Mouse (Mus musculus): ENCODE data around the gene Mmp9. TPM values are rescaled to one million over a fixed set of nuclear protein-coding genes. Genes with fewer than 3 reads are reported as not detected.

Mmp9 gene
- total and polyA plus RNA-seq, 3 experiments: 1.4 to 2.1 (median 1.6) TPM

DNA sequence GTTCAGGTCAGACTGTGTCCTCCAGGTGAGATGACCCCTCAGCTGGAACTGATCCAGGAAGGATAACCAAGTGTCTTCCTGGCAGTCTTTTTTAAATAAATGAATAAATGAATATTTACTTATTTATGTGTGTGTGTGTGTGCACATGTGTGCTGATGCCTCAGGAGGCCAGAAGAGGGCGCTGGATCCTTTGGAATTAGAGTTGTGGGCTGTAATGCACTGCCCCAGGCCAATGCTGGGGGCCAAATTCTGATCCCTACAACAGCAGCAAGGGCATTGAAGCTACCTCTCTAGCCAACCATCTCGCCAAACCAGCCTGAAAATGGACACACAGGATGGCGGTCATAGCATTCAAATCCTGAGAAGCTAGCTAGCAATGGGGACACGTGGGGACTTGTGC is 15.1 kb downstream of the Mmp9 start:
- no peak for DNase-seq

DNA sequence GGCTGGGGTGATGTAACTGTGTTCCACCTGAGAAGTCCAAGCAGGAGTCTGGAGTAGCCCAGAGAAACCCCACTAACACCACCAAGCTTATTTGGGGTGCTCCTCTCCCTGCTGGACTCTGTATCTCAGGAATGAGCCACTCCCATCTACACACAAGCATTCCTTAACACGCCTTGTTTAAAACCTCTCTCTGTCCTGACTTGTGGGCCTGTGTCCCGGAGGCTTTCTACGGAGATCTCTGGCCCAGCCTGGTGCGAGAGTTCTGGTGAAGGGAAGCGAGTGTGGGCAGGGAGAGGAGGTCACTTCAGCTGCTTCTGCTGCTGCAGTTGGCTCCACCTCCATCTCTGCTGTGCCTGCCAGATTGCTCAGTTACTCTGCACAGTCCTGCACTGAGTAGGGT is 15.6 kb downstream of the Mmp9 start:
- DNase-seq: no peak

DNA sequence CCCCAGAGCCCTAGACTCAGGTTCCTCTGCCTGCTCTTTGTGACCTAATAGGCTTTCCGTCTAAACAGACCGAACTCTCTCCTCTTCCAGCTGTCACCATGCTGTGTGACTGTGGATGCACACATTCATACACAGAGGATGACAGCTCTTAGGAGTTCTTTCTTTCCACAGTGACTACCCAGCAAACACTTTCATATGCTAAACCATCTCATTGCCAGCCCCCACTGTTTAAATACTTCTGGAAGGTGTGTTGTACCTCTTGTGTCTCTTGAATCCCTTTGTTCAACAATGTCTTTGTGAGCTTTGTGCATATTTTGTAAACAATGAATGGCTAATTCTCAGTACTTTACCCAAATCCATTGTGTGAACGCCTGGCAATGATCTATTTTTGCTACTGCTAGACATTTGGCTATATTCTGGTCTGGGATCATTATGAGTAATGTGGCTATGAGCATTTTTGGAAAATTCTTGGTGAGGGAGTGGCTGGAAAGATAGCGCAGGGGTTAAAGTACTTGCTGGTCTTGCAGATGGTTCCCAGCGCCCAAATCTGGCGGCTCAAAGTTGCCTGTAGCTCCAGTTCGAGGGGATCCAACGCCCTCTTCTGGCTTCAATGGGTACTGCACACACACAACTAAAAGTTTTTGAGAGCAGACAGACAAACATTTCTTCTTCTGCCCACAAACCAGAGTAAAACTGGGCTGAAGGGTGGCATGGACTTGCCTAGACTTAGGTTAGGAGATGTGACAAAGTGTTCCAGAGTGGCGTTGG is 17.2 kb downstream of the Mmp9 start:
- DNase-seq: no peak

DNA sequence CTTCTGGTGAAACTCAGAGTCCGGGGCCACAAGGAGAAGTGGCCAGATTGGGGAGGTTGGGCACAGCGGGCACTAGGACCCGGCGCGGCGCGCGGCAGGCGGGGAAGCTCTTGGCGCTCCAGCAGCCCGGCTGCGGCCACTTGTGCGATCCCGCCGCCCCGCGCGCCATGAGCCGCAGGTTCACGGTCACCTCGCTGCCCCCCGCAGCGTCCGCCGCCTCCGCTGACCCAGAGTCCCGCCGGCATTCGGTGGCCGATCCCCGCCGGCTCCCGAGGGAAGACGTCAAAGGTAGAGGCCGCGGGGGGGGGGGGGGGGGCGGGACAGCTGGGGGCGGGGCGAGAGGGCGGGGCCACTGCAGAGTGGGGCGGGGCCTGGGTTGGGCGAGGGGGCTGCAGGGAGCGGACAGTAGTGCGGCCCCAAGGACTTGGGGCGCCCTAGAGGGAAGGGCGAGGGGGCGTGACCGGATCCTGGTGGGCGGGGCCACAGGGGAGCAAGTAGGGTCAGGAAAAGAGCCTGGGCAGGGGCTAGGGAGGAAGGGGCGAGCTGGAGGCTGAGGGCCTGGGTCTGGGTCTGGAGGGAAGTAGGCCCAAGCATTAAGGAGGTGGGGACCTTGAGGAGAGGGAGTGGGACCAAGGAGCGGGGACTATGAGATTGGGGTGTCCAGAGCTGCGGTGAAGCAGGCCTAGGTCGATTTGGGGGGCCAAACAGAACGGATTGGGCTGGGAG is 20.3 kb downstream of the Mmp9 start, which contains the start of gene Slc12a5:
TSS of gene Slc12a5 (plus strand) at position 87 of the 726 bp plus-strand sequence.
- peak; percentile 82 for DNase-seq

DNA sequence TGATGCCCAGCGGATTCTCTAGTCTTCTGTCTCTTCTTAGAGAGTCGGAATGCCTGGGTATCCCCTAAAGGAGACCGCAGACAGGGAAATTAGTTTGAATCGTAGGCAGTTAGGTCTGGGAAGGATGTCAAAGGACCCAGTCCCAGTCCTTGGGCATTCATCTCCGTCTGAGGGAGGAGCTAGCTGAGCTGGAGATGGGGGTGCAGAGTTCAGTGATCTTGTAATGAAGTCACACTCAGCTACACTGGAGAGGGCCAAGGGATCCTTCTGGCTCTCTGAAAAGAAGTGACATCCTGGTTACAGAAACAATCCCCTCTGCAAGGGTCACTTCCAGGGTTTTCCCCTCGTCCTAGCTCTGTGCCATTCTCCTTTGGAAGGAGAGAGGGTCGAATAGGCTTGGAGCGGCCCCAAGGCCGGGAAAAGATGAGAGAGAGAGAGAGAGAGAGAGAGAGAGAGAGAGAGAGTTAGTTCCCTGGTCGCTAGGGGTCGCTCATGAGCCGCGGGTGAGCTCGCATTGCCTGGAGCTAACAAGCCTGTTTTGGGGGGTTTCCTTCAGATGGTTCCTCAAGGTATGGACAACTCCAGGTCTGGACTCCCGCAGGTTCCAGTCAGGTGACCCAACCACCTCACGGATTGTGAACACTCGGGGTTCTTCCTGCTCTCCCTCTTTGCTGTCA is 21.1 kb downstream of the Mmp9 start:
- peak; percentile 81 for DNase-seq

DNA sequence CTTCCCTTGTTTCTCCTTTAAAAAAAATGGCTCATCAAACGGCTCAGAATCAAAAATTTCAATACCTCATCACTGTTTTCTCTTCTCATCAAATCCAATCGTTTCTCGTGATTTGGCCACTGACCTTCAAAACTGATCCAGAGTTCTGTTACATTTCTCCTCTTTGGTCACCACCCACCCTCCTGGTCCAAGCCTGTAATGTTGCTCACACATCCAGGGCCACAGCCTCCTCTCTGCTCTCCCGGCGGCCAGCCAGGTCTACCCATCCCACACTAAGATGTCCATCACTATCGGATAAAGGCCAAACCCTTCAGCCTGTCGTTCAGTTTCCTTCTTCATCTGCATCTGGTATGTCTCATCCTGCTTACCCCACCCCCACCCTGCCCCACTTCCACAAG is 21.6 kb downstream of the Mmp9 start:
- no peak for DNase-seq

DNA sequence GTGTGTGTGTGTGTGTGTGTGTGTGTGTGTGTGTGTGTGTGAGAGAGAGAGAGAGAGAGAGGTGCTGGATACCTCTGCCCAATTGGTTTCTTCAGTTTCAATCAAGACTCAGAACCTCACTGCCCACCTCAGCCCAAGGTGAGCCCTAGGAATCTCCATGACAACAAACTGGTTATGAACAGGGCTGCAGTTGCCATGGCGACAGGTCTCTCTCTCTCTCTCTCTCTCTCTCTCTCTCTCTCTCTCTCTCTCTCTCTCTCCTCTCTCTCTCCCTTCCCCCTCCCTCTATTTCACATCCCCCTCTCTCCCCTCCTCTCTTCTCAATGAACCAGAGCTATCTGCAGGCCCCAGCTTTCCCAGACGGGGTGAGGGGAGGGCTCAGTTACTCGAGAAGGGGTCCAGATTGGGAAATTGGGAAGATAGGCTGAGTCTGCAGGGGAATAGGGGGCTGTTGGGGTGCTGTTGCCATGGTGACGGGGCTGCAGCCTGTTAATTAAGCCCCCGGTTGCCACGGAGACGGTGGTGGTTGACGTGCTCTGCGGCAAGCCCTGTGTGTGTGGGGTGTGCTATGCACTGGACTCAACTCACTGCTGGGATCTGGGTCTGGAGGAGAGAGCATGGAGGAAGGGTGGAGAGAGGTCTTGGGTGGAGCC is 23.8 kb downstream of the Mmp9 start:
- DNase-seq: no peak

DNA sequence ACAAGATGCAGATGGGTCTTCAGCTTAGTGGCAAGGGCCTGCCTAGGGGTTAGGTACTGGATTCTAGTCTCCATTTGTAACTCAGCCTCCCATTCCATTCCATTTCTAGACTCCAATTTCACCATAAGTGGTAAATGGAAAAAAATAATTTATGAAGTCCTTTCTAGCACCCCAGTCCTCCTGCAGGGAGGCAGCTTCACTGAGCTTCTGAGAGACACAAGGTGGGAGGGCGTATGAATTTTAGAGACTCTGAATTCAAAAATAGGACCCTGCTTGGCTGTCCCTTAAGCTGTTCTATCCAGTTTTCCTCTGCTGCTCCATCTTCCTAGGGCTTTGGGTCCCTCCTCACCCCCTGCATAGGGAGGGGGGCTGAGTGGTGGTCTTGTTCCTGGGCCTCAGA is 24.4 kb downstream of the Mmp9 start:
- DNase-seq: no peak

DNA sequence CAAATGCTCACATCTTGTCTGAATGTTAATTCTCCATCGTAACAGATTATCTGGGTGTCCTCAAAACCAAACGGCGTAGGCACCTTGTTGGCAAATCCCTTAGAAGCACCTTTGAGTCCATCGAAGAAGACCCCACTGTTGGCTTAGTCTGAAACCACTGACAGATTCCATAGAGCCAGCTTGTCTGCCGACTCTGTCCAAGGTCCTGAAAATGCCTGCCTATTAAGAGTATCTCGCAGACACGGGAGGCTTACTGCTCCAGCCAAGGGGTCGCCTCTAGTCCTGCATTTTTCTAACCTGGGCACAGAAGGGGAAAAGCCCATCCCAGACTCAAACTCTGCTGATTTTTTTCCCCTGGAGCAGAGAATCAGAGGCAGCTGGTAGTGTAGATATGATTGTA is 25.8 kb downstream of the Mmp9 start:
- DNase-seq: no peak

DNA sequence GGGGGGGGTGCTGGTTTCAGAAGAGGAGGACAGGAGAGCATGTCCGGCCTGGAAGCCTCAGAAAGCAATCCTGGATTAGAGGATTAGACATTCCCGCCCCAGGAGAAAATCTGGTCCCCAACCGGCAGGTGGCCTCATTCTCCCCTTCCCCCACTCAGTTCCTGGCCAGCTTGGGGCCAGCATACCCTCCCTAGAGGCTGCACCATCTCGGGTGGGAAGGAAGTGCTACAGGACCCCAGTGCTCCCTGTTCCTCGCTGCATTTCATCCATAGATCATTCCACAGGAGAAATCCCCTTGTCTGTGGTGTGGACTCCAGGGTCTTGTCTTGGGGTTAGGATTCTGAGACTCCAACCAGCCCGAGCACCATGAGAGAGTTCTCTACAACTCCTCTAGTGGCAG is 26.6 kb downstream of the Mmp9 start:
- no peak for DNase-seq

DNA sequence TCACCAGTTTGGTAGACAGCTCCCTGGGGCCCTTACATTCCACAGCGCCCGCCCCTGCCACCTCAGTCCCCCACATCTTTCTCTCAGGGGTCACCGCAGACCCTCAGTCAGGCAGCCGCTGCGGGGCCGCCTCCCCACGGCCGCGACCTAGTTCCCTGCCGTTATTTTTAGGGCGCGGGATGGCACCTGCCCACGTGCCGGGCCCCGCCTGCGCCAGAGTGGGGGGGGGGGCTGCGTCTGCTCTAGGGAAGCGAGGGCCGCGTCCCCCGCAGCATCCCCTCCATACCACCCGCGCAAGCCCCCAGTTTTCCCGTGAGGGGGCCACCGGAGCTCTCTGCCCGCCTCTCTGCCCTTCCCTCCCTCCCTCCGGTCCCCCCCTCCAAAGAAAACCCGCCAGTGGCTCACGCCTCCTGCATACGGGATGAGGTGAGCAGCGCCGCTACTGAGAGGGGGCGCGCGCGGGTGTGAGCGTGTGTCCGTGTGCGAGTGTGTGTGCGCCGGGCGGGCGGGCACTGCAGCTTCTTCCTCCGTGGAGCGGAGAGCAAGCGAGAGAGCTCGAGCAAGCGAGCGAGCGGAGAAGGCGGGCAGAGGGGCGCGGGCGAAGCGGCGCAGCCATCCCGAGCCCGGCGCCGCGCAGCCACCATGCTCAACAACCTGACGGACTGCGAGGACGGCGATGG is 27.3 kb downstream of the Mmp9 start:
- DNase-seq: no peak

DNA sequence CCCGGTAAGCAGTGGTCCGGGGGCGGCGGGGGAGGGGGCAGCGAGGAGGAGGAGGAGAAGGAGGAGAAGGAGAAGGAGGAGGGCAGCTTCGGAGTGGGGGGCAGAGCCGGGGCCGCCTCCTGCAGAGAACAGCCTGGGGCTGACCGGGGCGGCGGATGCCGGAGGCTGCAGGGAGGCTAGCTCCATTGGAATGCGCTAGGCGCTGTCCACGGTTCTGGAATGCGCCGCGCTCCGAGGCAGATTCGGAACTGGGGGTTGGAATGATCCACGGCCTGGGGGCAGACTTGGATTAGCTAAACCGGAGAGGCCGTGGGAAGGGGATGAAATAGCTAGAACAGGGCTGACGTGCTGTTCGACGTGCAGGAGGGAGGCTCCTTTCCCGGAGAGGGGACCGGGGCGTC is 27.9 kb downstream of the Mmp9 start:
- peak; percentile 79 for DNase-seq

DNA sequence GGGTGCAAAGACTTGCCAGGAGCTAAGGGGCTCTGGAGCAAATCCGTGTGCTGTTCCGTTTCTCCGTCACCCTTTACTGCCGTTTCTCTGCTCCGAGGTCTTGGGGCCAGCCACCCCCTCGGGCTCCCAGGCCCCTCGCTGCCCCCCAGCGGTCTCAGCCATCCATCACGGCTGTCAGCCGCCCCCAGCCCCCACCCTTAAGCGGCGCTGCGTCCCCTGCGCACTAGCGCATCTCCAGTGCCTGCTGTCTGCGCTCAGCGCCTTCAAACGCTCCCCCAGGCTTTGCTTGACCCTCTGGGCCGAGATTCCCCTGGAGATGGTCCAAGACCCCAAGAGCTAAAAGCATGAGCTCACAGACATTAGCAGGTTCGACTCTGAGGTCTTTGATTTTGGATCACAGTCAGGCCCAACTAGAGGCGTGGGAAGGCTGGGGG is 28.8 kb downstream of the Mmp9 start:
- DNase-seq: no peak

DNA sequence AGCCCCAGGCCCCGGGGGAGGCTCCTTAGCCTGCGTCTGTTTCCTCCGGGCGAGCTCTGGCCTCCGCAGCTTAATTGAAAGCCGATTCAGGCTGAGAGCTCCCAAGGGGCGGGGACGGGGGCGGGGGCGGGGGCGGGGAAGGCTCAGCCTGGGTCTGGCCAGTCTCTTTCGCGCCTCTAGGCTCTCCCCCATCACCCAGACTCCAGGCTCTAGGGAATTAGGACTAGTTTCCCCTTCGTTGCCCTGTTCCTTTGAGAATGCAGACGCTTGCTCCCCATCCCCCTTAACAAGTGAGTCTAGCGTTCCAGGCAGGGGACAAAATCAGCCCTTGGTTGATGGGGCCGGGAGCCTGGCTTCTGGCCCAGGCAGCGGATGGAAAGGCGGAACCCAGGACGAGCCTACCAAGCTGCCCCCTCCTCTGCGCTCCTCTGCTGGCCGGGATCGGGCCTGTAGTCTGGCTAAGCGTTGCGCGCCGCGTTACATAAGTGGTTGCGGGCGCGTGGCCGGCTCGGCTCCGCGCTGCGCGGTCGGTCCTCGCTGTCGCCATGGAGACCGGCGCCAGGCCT is 30.1 kb downstream of the Mmp9 start:
- DNase-seq: no peak

DNA sequence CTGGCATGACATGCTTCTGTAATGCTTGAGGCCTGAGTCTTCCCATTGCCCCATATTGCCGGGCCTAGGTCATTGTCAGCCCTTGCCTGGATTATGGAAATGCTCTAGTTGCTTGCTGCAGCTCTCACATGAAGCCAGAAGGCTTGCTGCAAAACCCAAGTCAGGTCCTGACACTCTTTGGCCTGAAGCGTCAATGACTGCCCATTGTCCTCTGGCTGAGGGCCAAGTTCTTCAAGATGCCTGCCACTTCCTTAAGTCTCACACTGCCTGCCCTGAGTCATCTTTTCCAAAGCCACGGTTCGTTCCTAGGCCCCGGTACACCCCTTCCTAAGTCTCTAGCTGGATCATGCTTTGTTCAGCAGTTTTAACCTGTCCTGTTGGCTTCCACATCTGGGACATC is 32.1 kb downstream of the Mmp9 start:
- no peak for DNase-seq

DNA sequence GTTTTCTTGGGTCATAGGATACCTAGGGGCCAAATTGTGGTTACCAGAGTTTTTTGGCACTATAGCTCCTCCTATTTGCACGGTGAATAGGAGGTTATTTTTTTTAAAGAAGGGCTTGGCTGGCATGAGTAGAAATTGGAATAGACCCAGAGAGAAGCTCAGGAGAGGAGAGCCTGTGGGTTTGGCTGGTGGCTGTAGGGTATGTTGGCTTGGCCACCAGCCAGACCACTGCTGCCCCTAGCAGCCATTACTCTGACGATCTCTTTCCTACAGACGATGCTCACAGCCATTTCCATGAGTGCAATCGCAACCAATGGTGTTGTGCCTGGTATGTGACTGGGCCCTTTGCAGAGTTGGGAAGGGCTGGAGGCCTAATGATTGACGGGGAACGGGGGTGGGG is 35.0 kb downstream of the Mmp9 start:
- DNase-seq: no peak

DNA sequence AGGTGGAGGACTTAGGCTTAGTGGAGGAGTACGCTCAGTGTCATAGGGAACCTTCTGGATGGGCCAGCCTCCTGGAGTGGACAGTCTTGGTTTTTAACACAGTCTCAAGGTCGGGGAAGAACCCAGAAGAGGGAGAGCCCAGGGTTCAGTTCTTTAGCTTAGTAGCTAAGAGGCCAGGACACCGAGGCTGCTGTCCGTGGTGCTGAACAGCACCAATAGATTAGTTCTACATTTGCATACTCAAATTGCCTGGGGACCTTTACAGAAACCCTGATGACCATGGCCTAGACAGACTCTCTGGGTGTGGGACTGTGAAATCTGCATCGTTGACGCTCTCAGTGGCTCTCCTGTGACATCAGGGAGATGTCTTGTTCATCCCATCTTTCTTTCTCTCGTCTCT is 39.2 kb downstream of the Mmp9 start:
- DNase-seq: peak; percentile 41

DNA sequence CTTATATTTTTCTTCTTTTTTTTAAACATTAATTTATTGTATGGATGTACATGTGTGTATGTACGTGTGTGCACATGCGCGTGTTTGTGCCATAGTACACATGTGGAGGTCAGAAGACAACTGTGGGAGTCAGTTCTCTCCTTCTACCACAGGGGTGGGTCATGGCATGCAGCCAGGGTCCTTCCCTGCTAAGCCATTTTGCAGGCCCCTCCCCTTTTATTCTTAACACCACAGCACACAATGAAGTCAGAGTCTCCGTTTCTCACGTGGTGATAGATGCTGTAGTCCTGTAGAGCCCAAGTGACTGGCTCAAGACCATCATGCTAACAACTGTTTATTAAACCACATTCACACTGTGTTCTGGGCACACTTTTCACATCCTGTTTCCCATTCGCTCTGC is 45.4 kb downstream of the Mmp9 start:
- no peak for DNase-seq

DNA sequence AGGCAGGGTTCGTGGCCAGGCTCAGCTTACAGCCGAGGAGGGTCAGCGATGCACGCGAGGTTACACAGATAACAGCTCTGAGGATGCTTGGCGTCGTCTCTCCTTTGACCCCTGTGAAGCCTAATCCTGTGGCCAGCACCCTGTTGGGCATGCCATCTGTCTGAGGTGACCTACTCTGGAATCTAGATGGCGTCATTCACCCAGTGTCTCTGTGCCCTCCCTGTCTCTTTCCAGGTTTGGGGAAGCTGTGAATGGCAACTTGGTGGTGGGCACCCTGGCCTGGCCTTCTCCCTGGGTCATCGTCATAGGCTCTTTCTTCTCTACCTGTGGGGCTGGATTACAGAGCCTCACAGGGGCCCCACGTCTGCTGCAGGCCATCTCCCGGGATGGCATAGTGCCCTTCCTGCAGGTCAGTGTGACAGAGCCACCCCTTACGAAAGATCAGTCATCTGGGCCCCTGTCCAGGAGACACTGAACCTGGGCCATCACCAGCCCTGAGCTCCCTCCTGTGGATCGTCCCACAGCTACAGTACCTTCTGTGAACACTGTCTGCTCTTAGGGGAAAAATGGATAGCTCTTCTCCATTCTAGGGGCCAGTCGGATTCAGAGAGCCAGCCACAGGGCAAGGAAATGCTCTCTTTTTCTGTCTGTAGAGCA is 45.9 kb downstream of the Mmp9 start:
- DNase-seq: no peak

DNA sequence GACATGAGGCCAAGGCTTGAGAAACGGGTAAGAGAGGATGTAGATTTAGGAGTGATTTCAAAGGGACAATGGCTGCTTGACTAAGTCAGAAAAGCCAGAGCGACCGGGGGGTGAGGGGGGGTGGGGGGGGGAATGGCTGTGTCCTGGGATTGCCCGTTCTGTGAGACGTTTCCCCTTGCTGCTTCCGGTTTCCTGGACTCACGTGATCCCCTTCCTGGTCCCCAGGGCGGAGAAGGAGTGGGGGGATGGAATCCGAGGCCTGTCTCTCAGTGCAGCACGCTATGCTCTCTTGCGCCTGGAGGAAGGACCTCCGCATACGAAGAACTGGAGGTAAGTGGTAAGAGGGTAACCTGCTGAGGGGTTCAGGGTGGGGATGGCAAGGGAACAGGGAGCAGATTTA is 48.2 kb downstream of the Mmp9 start:
- no peak for DNase-seq

DNA sequence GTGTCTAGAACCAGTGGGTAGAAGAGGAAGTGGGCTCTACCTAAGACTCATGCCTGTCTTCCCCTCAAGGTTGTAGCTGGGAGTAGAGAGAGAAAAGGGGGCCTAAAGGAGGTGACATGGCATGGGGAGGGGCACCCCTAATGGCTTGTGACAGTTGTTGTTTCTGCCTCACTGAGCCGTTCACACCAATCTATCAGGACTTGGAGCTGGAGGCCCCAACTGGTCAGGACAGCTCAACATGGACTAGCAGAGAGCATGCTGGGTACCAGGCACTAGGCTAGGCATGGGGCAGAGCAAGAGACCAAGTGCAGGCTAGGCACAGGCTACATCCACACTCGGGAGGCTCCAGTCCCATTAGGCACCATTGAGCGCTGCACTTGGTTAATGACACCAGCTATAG is 50.5 kb downstream of the Mmp9 start:
- no peak for DNase-seq

Measured in adrenal gland, adult 2 months (tissue).